Mouse (Mus musculus) CH12.LX (cell line): ENCODE results near the gene 2310034C09Rik.

ENCODE experiments used
- BHLHE40 ChIP-seq: IDR thresholded peaks from 2 replicates; pipeline ENCODE4 v1.6.1; 2011; ENCODE audit warnings: mild to moderate bottlenecking, low read depth, low read length, improper control_type of control experiment
- CHD1 ChIP-seq: IDR thresholded peaks from 2 replicates; pipeline ENCODE4 v1.6.1; 2012; ENCODE audit warnings: low read depth, low read length, improper control_type of control experiment, inconsistent platforms
- CTCF ChIP-seq, 2 experiments: IDR thresholded peaks in 1 of 2; conservative IDR thresholded peaks in 1 of 2; 2 replicates each; pipeline ENCODE4 v1.5.1; 2011 to 2012; ENCODE audit warnings: low read depth in 2 of 2, low read length in 2 of 2, improper control_type of control experiment in 1 of 2, inconsistent platforms in 1 of 2, mild to moderate bottlenecking in 1 of 2, moderate library complexity in 1 of 2
- EP300 ChIP-seq: IDR thresholded peaks from 2 replicates; pipeline ENCODE4 v1.6.1; 2011; ENCODE audit warnings: low read length, improper control_type of control experiment
- MAX ChIP-seq: IDR thresholded peaks from 2 replicates; pipeline ENCODE4 v1.6.1; 2011; ENCODE audit warnings: low read length, improper control_type of control experiment
- MXI1 ChIP-seq: IDR thresholded peaks from 2 replicates; pipeline ENCODE4 v1.6.1; 2011; ENCODE audit warnings: mild to moderate bottlenecking, low read depth, low read length, improper control_type of control experiment
- MYC ChIP-seq: IDR thresholded peaks from 2 replicates; pipeline ENCODE4 v1.6.1; 2011; ENCODE audit warnings: low read depth, mild to moderate bottlenecking, improper control_type of control experiment, low read length
- NELFE ChIP-seq: IDR thresholded peaks from 2 replicates; pipeline ENCODE4 v1.6.1; 2011; ENCODE audit warnings: low read depth, low read length, improper control_type of control experiment
- POLR2A ChIP-seq: IDR thresholded peaks from 2 replicates; pipeline ENCODE4 v1.6.1; 2011; ENCODE audit warnings: low read depth, mild to moderate bottlenecking, improper control_type of control experiment, low read length
- ZC3H11A ChIP-seq: IDR thresholded peaks from 2 replicates; pipeline ENCODE4 v1.6.1; 2012; ENCODE audit warnings: low read depth, mild to moderate bottlenecking, inconsistent platforms, low read length, improper control_type of control experiment
- ZMIZ1 ChIP-seq: IDR thresholded peaks from 2 replicates; pipeline ENCODE4 v1.6.1; 2012; ENCODE audit warnings: low read depth, mild to moderate bottlenecking, inconsistent platforms, low read length, improper control_type of control experiment

DNA sequence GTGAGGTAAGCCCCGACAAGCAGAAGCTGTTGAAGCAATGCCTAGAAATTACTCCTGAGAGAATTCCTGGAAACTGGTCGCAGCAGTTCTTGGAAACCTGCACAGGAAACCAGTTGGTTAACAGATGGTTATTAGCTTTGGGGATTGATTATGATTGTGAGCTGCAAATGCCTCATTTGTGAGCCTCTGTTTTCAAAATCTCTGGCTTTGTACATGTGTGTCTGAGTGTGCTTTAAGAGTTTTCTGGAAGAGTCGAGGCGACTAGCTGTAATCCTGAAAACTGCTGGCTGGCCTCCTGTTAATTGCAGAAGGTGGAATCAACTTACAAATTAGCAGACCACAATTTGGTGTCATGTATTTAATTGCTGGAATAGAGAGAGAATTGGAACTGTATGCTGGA is 10.7 kb upstream of the 2310034C09Rik start:
- TF ChIP-seq CTCF (conservative IDR thresholded peaks at IDR 0.05 in 1 of 2, IDR thresholded peaks at IDR 0.05 in 1 of 2; ENCODE audit: low read depth in 2 of 2, low read length in 2 of 2) (no peak), MAX (no peak), POLR2A (no peak), NELFE (no peak), EP300 (no peak), CHD1 (no peak), BHLHE40 (no peak), MYC (no peak), ZC3H11A (no peak), MXI1 (no peak), ZMIZ1 (no peak)
